Comparison of ENCODE assay signal across 11 mouse cellular contexts in the genomic region with DNA sequence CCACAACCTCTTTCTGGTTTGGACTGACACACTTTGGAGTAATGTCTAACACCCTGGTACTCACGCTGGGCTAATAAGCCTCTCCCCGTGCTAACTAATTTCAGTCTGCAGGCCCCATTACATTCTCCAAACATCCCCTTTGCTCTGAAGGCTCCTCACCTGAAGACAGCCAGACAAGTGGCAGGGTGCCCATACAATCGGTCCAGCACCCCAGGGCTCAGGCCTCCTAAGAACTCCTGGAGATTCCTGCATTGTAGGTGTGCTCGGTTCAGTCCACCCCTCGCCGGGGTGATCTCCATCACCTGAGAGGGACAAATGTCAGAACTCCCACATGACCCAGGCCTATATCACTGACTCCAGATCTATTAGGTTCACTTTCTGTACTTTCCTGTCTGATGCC. TPM values are rescaled to one million over a fixed set of nuclear protein-coding genes. Genes with fewer than 3 reads are reported as not detected.
DNase-seq lines count a peak whose midpoint lies in the region; ATAC-seq and TF ChIP-seq lines count a peak whose summit lies in the region.
"Had no signal": no experiment of that assay in that cellular context is flagged by ENCODE, and none has a peak within 500 bp of the region (broad histone marks: within the 10 kb centered on the region; RNA-seq: fewer than 3 reads in every experiment).

No protein-coding gene starts in this region.

- ATAC-seq in erythroblast, adult 5-6 weeks (replicated peaks; ENCODE audit: low FRiP score, poor library complexity, severe bottlenecking): no peak
- no peak for ATAC-seq in liver, embryonic 11.5 days (replicated peaks; ENCODE audit: low FRiP score)
- ATAC-seq in liver, postnatal 0 days: no peak
- no peak for ATAC-seq in embryonic facial prominence, embryonic 15.5 days (ENCODE audit: insufficient number of reproducible peaks, low FRiP score, low TSS enrichment, low read depth)
- ATAC-seq in liver, embryonic 15.5 days (ENCODE audit: insufficient read depth): no peak

- TF ChIP-seq CTCF in liver, postnatal 0 days (IDR thresholded peaks at IDR 0.05; ENCODE audit: low read depth): no peak
- TF ChIP-seq CTCF in left cerebral cortex, adult 2 months (IDR thresholded peaks at IDR 0.05): no peak

- WGBS in liver, embryonic 11.5 days: 88% methylated on average over 6 of the region's 6 CpGs
- 84% methylated on average over 6 of the region's 6 CpGs for WGBS in liver, postnatal 0 days (ENCODE audit: insufficient replicate concordance)
- 92% methylated on average over 6 of the region's 6 CpGs for WGBS in embryonic facial prominence, embryonic 15.5 days
- WGBS in liver, embryonic 15.5 days (ENCODE audit: insufficient replicate concordance): 80% methylated on average over 6 of the region's 6 CpGs

- intact Hi-C loops in left cerebral cortex, adult 2 months (cut with DNase I): loop anchor here (2.0 kb wide), 1 partner anchor 22 kb away; no protein-coding TSS in a partner anchor

- no peak overlapping the region for H3K27ac ChIP-seq in liver, embryonic 11.5 days (ENCODE audit: low read depth, low read length)
- H3K27ac ChIP-seq in liver, postnatal 0 days (ENCODE audit: low read depth): no peak overlapping the region
- no peak overlapping the region for H3K27ac ChIP-seq in embryonic facial prominence, embryonic 15.5 days (replicated peaks)
- H3K27ac ChIP-seq in liver, embryonic 15.5 days (replicated peaks): no peak overlapping the region
- H3K27ac ChIP-seq in left cerebral cortex, adult 2 months: no peak overlapping the region

- H3K9ac ChIP-seq in liver, embryonic 11.5 days (ENCODE audit: low read depth, low read length): no peak overlapping the region
- no peak overlapping the region for H3K9ac ChIP-seq in liver, postnatal 0 days (replicated peaks)
- no peak overlapping the region for H3K9ac ChIP-seq in embryonic facial prominence, embryonic 15.5 days
- H3K9ac ChIP-seq in liver, embryonic 15.5 days: no peak overlapping the region; the same call in 1 of the 2 replicates

- no peak for TF ChIP-seq EP300 in liver, postnatal 0 days (IDR thresholded peaks at IDR 0.05; ENCODE audit: low read depth)

- H3K9me3 ChIP-seq in erythroblast, embryonic 14.5 days (ENCODE audit: control insufficient read depth, low read length): no peaks in the 10 kb centered on the region
- no peaks in the 10 kb centered on the region for H3K9me3 ChIP-seq in liver, embryonic 11.5 days (ENCODE audit: control insufficient read depth, low read length)
- no peaks in the 10 kb centered on the region for H3K9me3 ChIP-seq in liver, postnatal 0 days (ENCODE audit: low read length)
- no peaks in the 10 kb centered on the region for H3K9me3 ChIP-seq in embryonic facial prominence, embryonic 15.5 days (replicated peaks)
- H3K9me3 ChIP-seq in liver, embryonic 15.5 days (replicated peaks): no peaks in the 10 kb centered on the region

- H3K4me2 ChIP-seq in liver, embryonic 11.5 days: peak overlapping the region; percentile 91
- H3K4me2 ChIP-seq in liver, postnatal 0 days (ENCODE audit: low read depth, low read length): no peak overlapping the region
- H3K4me2 ChIP-seq in embryonic facial prominence, embryonic 15.5 days (replicated peaks): no peak overlapping the region; the same call in 1 of the 2 replicates
- H3K4me2 ChIP-seq in liver, embryonic 15.5 days: peak overlapping the region; percentile 82

- H3K4me3 ChIP-seq in erythroblast, embryonic 14.5 days (replicated peaks): peak overlapping the region; percentile 65
- peak overlapping the region; percentile 89 for H3K4me3 ChIP-seq in liver, embryonic 11.5 days (ENCODE audit: low read depth, low read length)
- H3K4me3 ChIP-seq in liver, postnatal 0 days (ENCODE audit: low read depth, low read length): no peak overlapping the region
- H3K4me3 ChIP-seq in embryonic facial prominence, embryonic 15.5 days (replicated peaks): peak overlapping the region; percentile 71
- peak overlapping the region; percentile 71; the same call in 1 of the 2 replicates for H3K4me3 ChIP-seq in liver, embryonic 15.5 days (replicated peaks)
- no peak overlapping the region for H3K4me3 ChIP-seq in left cerebral cortex, adult 2 months

- H3K27me3 ChIP-seq in erythroblast, embryonic 14.5 days (ENCODE audit: control insufficient read depth): no peaks in the 10 kb centered on the region
- H3K27me3 ChIP-seq in liver, embryonic 11.5 days (replicated peaks; ENCODE audit: control insufficient read depth, insufficient read depth, low read length): no peaks in the 10 kb centered on the region
- no peaks in the 10 kb centered on the region for H3K27me3 ChIP-seq in liver, postnatal 0 days (ENCODE audit: insufficient read depth, low read length)
- H3K27me3 ChIP-seq in embryonic facial prominence, embryonic 15.5 days: no peaks in the 10 kb centered on the region
- H3K27me3 ChIP-seq in liver, embryonic 15.5 days: no peaks in the 10 kb centered on the region

- H3K4me1 ChIP-seq in erythroblast, embryonic 14.5 days (ENCODE audit: control insufficient read depth): peaks cover 23% of the 10 kb centered on the region
- peaks cover 11% of the 10 kb centered on the region for H3K4me1 ChIP-seq in liver, embryonic 11.5 days (replicated peaks; ENCODE audit: control insufficient read depth, insufficient read depth, low read length)
- peaks cover 3% of the 10 kb centered on the region for H3K4me1 ChIP-seq in liver, postnatal 0 days (ENCODE audit: insufficient read depth)
- peaks cover 17% of the 10 kb centered on the region for H3K4me1 ChIP-seq in embryonic facial prominence, embryonic 15.5 days
- peaks cover 26% of the 10 kb centered on the region for H3K4me1 ChIP-seq in liver, embryonic 15.5 days (replicated peaks)

- peaks cover 23% of the 10 kb centered on the region for H3K36me3 ChIP-seq in erythroblast, embryonic 14.5 days (ENCODE audit: control insufficient read depth)
- H3K36me3 ChIP-seq in liver, embryonic 11.5 days (ENCODE audit: control insufficient read depth, insufficient read depth, low read length): peaks cover 3% of the 10 kb centered on the region; the same call in 1 of the 2 replicates
- 0 out of 2 replicates have a peak, but pooled peaks cover 5% of the 10 kb centered on the region for H3K36me3 ChIP-seq in liver, postnatal 0 days (replicated peaks; ENCODE audit: insufficient read depth, low read length)
- 0 out of 2 replicates have a peak, but pooled peaks cover 17% of the 10 kb centered on the region for H3K36me3 ChIP-seq in embryonic facial prominence, embryonic 15.5 days
- H3K36me3 ChIP-seq in liver, embryonic 15.5 days (replicated peaks): 0 out of 2 replicates have a peak, but pooled peaks cover 6% of the 10 kb centered on the region

- no peak for DNase-seq in liver, embryonic 11.5 days (ENCODE audit: low spot score)
- DNase-seq in liver, postnatal 0 days: no peak
- DNase-seq in left cerebral cortex, adult 2 months (ENCODE audit: extremely low spot score in 1 of 2, low spot score in 2 of 2): no peak
- DNase-seq in spleen, postnatal 36 days (ENCODE audit: low spot score in 2 of 2): no peak

RNA-seq across cellular contexts. Expression of a gene that starts 1.0 kb away (rescaled TPM):
- 1.1 and 1.3 TPM in 2 replicates for polyA plus RNA-seq in erythroblast, embryonic 14.5 days (2012)
- 3.3 and 5.6 TPM in 2 replicates for total RNA-seq in erythroblast, adult 5-6 weeks (2015; ENCODE audit: low replicate concordance)
- 2.6 and 9.8 TPM in 2 replicates for total RNA-seq in erythroblast, adult 5-6 weeks (2017; ENCODE audit: low replicate concordance)
- polyA plus RNA-seq in liver, embryonic 11.5 days (2014; fragmentation: Nextera tagmentation; extraction: Ambion mirVana): 55.3 and 58.6 TPM in 2 replicates
- polyA plus RNA-seq in liver, postnatal 0 days (2015; fragmentation: Nextera tagmentation; extraction: Ambion mirVana): 14.1 and 15.2 TPM in 2 replicates
- polyA plus RNA-seq in embryonic facial prominence, embryonic 15.5 days (2015; fragmentation: Nextera tagmentation; extraction: Ambion mirVana): 35.4 and 39.5 TPM in 2 replicates
- 21.7 and 25.5 TPM in 2 replicates for polyA plus RNA-seq in liver, embryonic 15.5 days (2015; fragmentation: Nextera tagmentation; extraction: Ambion mirVana)
- 10 to 100 TPM; 34.5 to 35.9 TPM for total RNA-seq in left cerebral cortex, adult 2 months (2021)

RNA-seq across cellular contexts. Expression of a gene that starts 5.1 kb away (rescaled TPM):
- 1.9 and 2.6 TPM in 2 replicates for polyA plus RNA-seq in erythroblast, embryonic 14.5 days (2012)
- total RNA-seq in erythroblast, adult 5-6 weeks (2015; ENCODE audit: low replicate concordance): 1.9 and 2.9 TPM in 2 replicates
- total RNA-seq in erythroblast, adult 5-6 weeks (2017; ENCODE audit: low replicate concordance): 2.1 and 11.0 TPM in 2 replicates
- polyA plus RNA-seq in liver, embryonic 11.5 days (2014; fragmentation: Nextera tagmentation; extraction: Ambion mirVana): 18.8 and 20.6 TPM in 2 replicates
- polyA plus RNA-seq in liver, postnatal 0 days (2015; fragmentation: Nextera tagmentation; extraction: Ambion mirVana): 4.6 and 5.0 TPM in 2 replicates
- polyA plus RNA-seq in embryonic facial prominence, embryonic 15.5 days (2015; fragmentation: Nextera tagmentation; extraction: Ambion mirVana): 16.6 and 19.0 TPM in 2 replicates
- polyA plus RNA-seq in liver, embryonic 15.5 days (2015; fragmentation: Nextera tagmentation; extraction: Ambion mirVana): 6.1 and 6.5 TPM in 2 replicates
- total RNA-seq in left cerebral cortex, adult 2 months (2021): 10 to 100 TPM; 33.2 to 42.6 TPM

RNA-seq across cellular contexts. Expression of a gene that starts 29.0 kb away (rescaled TPM):
- polyA plus RNA-seq in erythroblast, embryonic 14.5 days (2012): not detected in 2 replicates
- total RNA-seq in erythroblast, adult 5-6 weeks (2015; ENCODE audit: low replicate concordance): not detected in 2 replicates
- 0.17 TPM in 1 of 2 replicates, not detected in the other for total RNA-seq in erythroblast, adult 5-6 weeks (2017; ENCODE audit: low replicate concordance)
- polyA plus RNA-seq in liver, embryonic 11.5 days (2014; fragmentation: Nextera tagmentation; extraction: Ambion mirVana): 0.09 and 0.18 TPM in 2 replicates
- not detected in 2 replicates for polyA plus RNA-seq in liver, postnatal 0 days (2015; fragmentation: Nextera tagmentation; extraction: Ambion mirVana)
- 0.36 TPM in 1 of 2 replicates, not detected in the other for polyA plus RNA-seq in embryonic facial prominence, embryonic 15.5 days (2015; fragmentation: Nextera tagmentation; extraction: Ambion mirVana)
- 0.03 and 0.05 TPM in 2 replicates for polyA plus RNA-seq in liver, embryonic 15.5 days (2015; fragmentation: Nextera tagmentation; extraction: Ambion mirVana)
- not detected for total RNA-seq in left cerebral cortex, adult 2 months (2021)
- total RNA-seq: liver, adult 2 months had no signal
- polyA plus RNA-seq: frontal cortex, adult 2 months; liver, adult 2 months had no signal

RNA-seq across cellular contexts. Expression of a gene that starts 31.9 kb away (rescaled TPM):
- polyA plus RNA-seq in erythroblast, embryonic 14.5 days (2012): not detected in 2 replicates
- total RNA-seq in erythroblast, adult 5-6 weeks (2015; ENCODE audit: low replicate concordance): 0.21 TPM in 1 of 2 replicates, not detected in the other
- not detected in 2 replicates for total RNA-seq in erythroblast, adult 5-6 weeks (2017; ENCODE audit: low replicate concordance)
- 13.2 and 15.9 TPM in 2 replicates for polyA plus RNA-seq in liver, embryonic 11.5 days (2014; fragmentation: Nextera tagmentation; extraction: Ambion mirVana)
- polyA plus RNA-seq in liver, postnatal 0 days (2015; fragmentation: Nextera tagmentation; extraction: Ambion mirVana): 2.2 and 2.3 TPM in 2 replicates
- polyA plus RNA-seq in embryonic facial prominence, embryonic 15.5 days (2015; fragmentation: Nextera tagmentation; extraction: Ambion mirVana): 95.1 and 100 TPM in 2 replicates
- 2.6 and 3.4 TPM in 2 replicates for polyA plus RNA-seq in liver, embryonic 15.5 days (2015; fragmentation: Nextera tagmentation; extraction: Ambion mirVana)
- 10 to 100 TPM; 47.2 to 47.8 TPM for total RNA-seq in left cerebral cortex, adult 2 months (2021)

RNA-seq across cellular contexts. Expression of a gene that starts 46.1 kb away (rescaled TPM):
- polyA plus RNA-seq in erythroblast, embryonic 14.5 days (2012): not detected in 2 replicates
- not detected in 2 replicates for total RNA-seq in erythroblast, adult 5-6 weeks (2015; ENCODE audit: low replicate concordance)
- not detected in 2 replicates for total RNA-seq in erythroblast, adult 5-6 weeks (2017; ENCODE audit: low replicate concordance)
- polyA plus RNA-seq in liver, embryonic 11.5 days (2014; fragmentation: Nextera tagmentation; extraction: Ambion mirVana): not detected in 2 replicates
- polyA plus RNA-seq in liver, postnatal 0 days (2015; fragmentation: Nextera tagmentation; extraction: Ambion mirVana): not detected in 2 replicates
- polyA plus RNA-seq in embryonic facial prominence, embryonic 15.5 days (2015; fragmentation: Nextera tagmentation; extraction: Ambion mirVana): 0.17 TPM in 1 of 2 replicates, not detected in the other
- not detected in 2 replicates for polyA plus RNA-seq in liver, embryonic 15.5 days (2015; fragmentation: Nextera tagmentation; extraction: Ambion mirVana)
- not detected for total RNA-seq in left cerebral cortex, adult 2 months (2021)
- total RNA-seq: liver, adult 2 months had no signal
- polyA plus RNA-seq: inflammation-experienced regulatory T-cells, adult 6 months; liver, adult 2 months had no signal

Comparison
In these comparisons a context has a peak if more than half of its experiments do, and no peak if none do; other contexts are left out.
1. H3K4me3 ChIP-seq: peak in erythroblast, embryonic 14.5 days (single experiment), liver, embryonic 11.5 days (single experiment), embryonic facial prominence, embryonic 15.5 days (single experiment) and liver, embryonic 15.5 days (single experiment); none in liver, postnatal 0 days (single experiment) and left cerebral cortex, adult 2 months (single experiment).
2. H3K4me2 ChIP-seq: peak in liver, embryonic 11.5 days (single experiment) and liver, embryonic 15.5 days (single experiment); none in liver, postnatal 0 days (single experiment) and embryonic facial prominence, embryonic 15.5 days (single experiment).